Mouse (Mus musculus) spleen, postnatal 36 days (tissue): ENCODE measurements around the gene Gm28557.
"Not testable (repeated sequence)": the region's sequence is repeated elsewhere in the genome, so short reads cannot be mapped to it uniquely, and the experiment has no call there.

Experiments
- DNase-seq, 2 experiments: peaks; one replicate each; pipeline ENCODE4 v3.0.0; 2022; ENCODE audit warnings: low spot score in 2 of 2, mixed read lengths in 1 of 2

Gene Gm28557

DNA sequence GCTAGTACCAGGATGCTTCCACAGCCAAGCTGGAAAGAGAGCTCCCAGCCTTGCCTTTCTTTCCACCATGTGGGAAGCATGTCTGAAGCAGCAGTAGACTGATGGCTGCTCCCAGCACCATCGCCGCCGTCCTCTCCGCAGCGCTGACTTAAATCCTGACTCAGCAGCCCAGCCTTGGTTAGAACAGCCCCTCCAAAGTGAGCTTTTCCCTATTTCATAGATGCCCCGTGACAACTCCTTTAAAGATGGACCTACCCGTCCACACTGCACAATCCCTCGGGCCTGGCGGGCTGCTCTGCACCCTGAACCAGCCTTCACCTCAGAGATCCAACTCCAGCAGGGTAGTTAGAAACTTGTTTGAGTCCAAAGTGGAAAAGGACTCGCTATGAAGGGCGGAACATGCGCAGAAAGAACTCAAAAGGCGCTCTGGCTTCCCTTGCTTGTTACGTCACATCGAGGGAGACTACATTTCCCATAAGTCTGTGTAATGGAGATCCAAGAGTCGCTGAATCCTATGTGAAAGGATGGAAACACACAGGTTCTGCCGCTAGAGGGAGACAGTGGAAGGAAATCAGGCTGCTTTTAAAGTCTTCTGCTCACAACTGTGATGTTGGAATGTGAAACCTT lies at the start of gene Gm28557:
TSS of gene Gm28557 (minus strand) at position 411 of the 627 bp plus-strand sequence.
- DNase-seq = peak; percentile 92 to 95

DNA sequence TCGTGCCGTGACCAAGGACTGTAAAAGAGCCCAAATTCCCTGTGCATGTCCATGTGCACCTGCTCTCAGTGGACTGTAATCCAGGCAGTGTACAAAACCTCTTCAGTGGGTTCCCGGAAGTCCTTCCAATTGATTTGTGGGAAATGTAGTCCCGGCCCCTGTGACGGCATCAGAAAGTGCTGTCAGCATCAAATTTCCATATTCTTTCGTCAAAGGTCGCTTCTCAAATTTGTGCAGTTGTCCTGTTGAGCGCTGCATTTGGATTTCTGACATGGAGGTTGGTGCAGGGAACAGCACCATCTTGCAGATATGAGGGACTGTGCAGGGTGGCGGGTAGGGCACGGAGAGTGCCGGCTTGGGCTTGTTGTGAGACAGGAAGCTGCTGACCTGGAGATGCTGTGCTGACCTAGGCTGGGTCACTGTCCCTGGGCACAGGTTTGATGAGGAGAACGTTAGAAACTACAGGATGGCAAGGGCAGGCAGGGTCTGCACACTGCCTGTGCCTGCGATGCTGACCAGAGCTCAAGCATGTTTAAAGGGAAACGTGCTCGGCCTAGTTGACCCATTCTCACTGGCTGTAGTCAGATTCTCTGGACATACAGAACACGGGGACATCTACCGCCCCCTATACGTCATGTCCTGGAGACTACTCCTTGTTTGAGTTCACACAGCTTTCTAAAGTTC lies 19.8 kb upstream of the Gm28557 start:
- peak; percentile 74 to 82 for DNase-seq

DNA sequence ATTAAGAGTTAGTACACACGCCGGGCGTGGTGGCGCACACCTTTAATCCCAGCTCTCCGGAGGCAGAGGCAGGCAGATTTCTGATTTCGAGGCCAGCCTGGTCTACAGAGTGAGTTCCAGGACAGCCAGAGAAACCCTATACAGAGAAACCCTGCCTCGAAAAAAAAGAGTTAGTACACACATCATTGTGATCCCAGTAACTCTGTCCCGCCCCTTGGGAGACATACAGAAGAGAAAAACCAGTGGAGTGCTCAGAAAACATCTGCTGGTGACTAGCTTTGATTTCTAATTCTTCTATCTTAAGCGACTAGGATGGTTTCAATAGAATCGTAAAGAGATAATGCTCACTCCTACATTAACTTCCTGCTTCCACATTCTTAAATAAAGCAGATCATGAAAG lies 19.1 kb upstream of the Gm28557 start:
- DNase-seq = not testable (repeated sequence)

DNA sequence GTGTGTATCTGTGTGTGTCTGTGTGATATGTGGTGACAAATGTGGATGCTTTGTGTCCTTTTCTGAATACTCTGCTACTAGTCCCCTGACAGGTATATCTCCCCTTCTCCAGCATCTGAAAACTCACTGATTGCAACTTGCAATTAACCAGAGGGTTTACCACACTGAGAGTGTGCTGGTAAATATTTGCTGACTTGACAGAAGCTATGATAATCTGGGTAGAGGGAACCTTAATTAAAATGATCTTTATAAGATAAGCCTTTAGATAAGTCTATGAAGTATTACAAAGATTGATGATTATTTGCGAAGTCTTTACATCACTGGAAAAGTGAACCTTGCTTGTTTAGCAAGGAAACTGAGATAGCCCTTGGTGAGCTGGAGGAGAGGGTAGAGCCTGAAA lies 16.1 kb upstream of the Gm28557 start:
- DNase-seq = no peak

DNA sequence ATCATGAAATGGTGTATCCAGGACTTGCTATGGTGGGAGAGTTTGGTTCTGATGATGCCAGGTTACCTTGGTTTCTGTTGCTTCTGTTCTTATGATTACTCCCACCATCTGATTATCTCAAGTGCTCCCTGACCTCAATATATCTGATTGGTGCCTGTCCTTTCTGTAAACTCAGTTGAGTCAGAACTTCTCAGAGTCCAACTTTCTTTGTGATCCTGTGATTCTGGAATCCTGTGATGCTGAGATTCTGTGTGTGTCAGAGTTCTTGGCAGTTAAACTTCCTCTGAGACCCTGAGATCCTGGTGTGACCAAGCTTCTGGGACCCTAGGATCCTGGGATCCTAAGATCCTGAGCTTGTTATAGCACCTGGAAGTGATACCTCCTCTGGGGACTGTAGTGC lies 13.0 kb upstream of the Gm28557 start, which contains the start of gene Zfp759:
TSS of gene Zfp759 (plus strand) at position 301 of the 400 bp plus-strand sequence.
- DNase-seq = not testable (repeated sequence)

DNA sequence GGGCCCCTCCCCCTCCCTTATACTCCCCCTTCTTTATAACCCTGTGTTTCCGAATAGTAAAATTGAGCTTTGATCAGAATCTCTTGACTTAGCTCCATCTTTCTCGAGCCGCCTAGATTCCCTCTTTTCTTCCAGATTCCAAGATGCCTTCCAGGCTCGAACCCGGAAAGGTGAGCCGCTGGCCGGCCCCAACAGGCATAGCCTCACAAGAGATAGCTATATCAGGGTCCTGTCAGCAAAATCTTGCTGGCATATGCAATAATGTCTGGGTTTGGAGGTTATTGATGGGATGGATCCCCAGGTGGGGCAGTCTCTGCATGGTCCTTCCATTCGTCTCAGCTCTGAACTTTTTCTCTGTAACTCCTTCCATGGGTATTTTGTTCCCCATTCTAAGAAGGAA lies 7.8 kb upstream of the Gm28557 start, which contains the start of gene Rslcan18:
TSS of gene Rslcan18 (minus strand) at position 101 of the 400 bp plus-strand sequence.
- not testable (repeated sequence) for DNase-seq

DNA sequence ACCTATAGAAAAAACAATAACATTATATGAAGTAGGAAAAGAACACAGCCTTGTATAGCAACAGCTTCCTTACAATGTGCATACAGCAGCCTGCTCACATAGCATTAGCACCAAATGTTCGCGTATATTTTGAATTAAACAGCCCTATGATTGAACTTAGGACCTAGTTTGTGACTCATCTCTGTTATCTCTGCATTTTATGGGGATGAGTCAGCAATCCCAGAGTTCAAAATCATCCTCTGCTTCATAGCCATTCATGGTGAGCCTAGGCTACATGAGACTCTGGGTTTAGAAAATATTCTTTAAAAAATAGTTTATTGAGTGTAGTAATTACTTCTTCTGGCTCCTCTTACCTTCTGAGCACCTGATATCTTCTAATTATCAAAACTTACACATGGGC lies 4.9 kb upstream of the Gm28557 start:
- DNase-seq = no peak

DNA sequence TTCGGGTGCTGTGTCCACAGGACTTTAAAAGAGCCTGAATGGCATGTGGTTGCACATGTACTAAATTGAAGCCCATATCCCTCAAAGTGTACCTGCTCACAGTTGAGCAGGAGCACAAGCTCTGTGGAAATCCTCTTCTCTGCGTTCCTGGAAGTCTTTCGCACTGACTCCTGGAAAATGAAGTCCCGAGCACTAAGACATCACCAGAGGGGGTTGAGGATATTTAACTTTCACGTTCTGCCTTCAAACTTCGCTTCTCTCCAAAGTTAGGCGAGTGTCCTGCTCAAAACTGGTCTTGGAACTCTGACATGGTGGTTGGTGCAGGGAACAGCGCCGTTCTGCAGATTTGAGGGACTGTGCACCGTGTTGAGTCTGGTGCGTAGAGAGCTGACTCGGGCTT lies 3.7 kb upstream of the Gm28557 start:
- no peak for DNase-seq

DNA sequence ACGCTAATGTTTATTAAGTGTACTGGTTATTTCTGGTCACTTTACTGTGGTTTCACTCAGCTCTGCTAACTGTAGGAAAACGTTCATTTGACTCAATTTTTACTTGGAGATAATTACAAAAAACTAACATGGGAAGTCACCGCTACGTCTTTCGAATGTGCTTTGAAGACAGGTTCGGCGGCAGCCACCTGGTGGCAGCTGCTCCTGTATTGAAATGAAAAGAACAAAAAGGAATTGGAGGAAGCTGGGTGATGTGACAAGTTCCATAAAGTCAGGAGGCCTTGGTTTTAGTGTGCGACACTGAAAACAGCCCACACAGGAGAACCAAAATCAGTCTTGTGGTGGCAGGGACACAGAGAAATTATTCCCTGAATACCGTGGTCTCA lies 410 bp upstream of the Gm28557 start:
- DNase-seq = no peak

DNA sequence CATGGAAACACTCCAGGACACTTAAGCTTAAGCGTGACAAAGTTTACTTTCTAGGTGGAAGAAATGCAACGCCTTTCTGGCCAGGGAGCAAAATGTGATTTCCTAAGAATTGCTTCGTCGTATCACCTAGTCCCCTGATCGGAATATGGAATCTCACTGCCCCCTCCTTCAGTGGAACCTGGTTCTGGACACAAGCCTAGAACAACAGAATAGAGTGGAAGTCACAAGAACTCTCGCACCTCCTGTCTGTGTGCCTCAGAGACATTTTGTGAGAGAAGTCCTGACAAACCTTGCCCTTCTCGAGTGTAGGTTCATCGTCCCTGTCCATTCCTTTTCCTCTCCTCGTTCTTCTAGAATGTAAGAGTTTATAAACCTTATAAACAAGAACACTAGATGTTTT lies 723 bp downstream of the Gm28557 start:
- DNase-seq = no peak

DNA sequence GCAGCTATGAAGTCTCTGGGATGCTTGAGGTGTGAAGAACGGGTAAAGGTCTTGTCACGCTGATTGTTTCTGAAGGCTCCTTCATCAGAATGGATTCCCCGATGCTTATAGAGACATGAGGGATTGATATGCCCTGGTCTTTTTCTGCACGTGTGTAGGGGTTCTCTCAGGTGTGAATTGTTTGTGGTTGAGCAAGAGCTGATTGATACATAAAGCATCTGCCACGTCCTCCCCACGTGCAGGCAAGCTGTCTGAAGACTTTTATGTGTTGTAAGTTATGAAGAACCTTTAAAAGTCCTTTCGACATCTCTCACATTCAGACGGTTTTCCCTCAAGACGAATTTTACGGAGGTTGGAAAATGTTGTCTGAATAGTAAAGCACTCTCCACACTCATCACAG lies 10.5 kb downstream of the Gm28557 start, which contains the start of gene Zfp708:
TSS of gene Zfp708 (minus strand) at position 101 of the 400 bp plus-strand sequence.
- no peak for DNase-seq

DNA sequence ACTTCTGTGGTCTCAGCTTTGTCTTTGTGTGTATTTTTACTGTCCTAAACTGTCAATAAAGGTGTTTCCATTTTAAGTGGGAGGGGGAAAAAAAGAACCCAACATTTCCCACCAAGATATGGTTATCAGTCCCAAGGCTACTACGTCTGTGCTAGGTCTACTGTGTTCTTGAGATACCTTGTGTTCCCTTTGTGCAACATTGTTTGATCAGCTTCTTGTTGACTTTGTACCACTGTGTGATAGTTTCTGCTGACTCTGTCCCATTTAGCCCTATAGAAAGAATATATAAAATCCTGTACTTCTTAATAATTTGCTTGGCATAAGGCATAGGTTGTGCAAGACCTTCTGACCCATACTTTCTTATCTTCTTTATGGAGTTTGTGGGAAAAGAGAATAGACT lies 18.2 kb downstream of the Gm28557 start:
- no peak for DNase-seq

DNA sequence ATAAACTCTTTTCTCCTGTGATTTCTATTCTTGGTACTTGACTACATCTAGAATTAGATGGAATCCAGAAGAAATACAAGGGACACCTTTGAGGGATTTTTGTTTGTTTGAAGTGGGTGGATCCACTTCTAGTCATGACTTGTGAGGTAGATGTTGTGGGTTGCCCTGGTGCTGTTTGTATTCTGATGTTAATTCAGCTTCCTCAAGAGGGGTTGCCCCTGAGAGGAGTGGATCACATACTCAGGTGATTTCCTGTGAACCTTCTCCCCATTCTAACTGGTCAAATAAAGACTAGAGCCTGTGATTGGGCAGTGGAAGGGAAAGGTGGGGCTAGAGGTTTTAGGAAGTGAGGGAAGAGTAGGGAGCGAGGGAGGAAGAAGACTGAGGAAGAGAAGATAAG lies 26.5 kb downstream of the Gm28557 start:
- no peak for DNase-seq

DNA sequence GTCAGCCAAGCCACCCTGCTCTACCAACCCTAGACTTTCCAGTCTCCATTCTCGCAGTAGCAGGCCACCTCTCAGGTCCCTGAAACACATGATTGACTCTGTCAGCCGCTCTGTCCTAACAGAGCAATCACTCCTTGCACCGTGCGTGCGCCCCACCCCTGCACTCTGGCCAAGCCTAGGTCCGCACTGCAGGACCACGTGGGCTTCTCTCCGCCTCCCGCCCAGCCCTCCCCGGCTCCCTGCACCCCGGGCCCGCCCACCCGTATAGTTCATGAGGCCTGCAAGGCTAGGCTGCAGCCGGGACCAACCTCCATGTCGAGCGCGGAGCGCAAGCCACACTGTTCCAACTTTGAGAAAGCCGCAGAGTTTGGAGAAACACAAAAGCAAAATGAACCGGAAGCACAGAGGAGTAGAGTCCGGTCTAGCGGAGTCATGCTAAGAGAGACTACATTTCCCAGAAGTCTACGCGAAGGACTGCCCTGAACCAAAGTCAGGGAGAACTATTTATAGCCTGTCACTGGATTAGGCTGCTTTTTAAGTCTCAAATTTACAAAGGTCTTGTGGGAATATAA lies 27.2 kb downstream of the Gm28557 start:
- peak; percentile 68 to 69 for DNase-seq

DNA sequence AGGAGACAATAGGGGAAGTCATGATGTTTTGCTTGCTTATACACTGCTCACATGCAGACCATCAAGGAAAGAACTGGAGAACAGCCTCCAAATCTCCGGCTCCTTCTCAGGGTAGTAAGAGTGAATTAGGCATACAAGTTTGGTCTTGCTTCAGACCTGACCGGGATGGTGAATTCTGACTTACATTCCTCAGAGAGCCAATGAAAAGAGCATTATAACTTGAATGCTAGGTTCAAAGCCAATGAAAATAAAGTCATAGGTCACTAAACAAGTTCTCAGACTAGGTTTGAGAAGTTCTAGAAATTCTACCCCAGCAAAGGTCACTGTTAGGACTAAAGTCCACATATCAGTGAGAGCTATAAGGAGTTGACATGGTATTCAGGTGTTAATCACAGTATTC lies 31.2 kb downstream of the Gm28557 start:
- DNase-seq = no peak

DNA sequence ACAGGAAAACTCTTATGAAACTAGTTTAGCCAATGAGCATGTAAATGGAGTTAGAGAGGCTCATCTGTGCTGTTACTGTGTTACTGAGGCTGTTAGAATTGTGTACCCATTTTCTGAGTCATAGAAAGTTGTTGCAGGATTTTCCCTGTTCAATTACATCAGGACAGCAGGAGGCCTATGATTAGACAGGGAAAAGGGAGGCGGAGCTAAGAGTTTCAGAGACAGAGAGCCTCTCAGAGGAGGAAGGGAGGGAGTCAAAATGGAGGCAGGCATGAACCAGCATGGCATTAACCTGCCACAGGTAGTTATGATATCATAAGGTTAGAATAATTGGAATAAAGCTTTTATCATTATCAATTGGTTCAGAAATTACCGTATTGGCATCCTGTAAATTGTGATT lies 35.6 kb downstream of the Gm28557 start:
- no peak for DNase-seq

DNA sequence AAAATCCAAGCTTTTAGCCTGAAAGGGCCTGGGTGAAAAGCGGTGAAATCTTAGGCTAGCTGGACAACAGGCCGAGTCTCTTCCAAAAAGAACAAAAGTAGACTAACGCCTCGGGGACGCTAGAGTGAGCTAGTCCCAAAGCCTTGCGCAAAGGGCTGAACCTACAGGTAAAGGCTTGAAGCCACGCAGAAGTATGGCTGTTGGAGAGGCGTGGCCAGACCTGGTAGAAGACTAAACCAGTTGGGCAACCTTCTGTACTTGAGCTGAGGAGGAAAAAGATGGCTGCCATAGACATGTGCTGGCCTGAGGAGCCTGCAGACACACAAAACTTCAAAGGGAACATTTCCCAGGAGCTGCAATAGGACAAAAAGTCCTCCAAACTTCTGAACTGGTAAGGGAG lies 43.0 kb downstream of the Gm28557 start:
- no peak for DNase-seq

DNA sequence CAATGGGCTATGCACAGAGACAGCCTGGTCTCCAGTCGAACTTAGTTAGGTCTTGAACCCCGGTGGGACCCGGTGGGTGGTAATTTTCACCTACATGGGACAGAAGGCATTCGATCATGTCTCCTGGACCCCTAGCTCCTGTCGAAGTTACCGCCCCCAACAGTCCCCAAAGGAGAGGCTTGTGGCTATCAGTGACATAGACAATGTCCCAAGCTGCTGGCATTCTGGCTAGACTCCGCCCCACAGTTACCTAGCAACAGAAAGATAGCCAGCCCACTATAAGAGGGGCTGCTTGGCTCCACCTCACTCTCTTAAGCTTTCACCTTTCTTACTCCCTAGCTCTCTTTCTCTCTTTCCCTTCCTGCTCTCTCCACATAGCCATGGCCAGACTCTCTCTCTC lies 46.0 kb downstream of the Gm28557 start:
- no peak for DNase-seq

DNA sequence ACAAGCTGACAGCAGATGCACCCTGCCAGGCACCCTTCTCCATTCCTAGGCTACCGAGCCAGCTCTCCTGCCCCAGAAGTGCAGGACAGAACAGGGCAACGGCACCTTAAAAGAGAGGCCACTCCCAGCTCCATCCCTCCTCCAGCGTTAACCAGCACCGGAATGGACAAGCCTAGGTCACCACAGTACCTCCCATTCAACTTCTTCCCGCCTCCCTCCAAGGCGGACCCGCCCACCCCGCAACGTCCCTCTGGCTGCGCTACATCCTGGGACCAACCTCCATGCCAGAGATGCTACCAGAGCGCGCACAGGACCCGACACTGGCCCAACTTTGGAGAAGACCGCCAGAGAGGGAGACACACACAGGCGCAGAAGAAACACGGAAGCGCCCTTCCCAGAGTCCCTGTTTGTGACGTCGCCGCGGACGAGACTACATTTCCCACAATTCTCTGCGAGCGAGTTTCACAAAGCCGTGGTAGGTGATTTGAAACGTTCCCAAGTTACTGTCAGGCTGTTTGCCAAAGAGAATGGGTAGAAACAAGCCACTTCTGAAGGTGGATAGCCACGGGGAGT lies 47.5 kb downstream of the Gm28557 start, which contains the start of gene Zfp712:
TSS of gene Zfp712 (minus strand) at position 385 of the 573 bp plus-strand sequence.
- DNase-seq = peak; percentile 85 to 89

DNA sequence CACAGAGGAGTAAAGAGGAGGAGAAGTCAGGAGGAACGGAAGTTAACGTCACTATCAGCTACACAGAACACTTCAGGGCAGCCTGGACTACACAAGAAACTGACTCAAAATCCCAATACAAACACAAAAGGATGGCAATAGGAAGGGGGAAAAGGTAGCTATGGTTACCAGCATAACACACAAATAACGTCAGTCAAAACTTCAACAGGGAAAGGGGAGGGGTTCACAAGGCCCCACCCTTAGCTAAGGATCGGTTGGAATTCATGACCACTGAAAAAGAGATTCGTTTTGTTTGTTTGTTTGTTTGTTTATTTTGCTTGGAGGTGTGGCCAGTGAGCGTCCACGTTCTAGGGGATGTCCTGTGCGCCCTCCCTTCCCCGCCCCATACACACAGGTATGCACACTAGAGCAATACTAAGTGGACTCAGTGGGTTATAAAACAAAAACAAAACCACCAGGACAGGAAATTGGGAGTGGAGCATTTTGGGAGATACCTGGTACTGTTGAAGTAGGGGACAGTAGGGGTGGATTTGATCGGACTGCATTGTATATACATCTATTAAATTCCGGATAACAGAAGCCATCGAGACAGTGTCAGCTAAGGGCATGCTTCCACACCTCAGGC lies 48.1 kb downstream of the Gm28557 start:
- no peak for DNase-seq
